Mouse (Mus musculus) adrenal gland, postnatal 4 days (tissue): ENCODE data around the gene Scamp3. TPM values are rescaled to one million over a fixed set of nuclear protein-coding genes. Genes with fewer than 3 reads are reported as not detected.

Experiments used
- DNase-seq, 2 experiments: peaks; one replicate each; pipeline ENCODE4 v3.0.0; 2021 to 2022; ENCODE audit warnings: low spot score in 2 of 2, mixed read lengths in 2 of 2
- total RNA-seq, 2 experiments: library from RNA; stranded (reverse); gene quantifications; 2 replicates each; pipeline ENCODE4 v1.2.3; 2021

Gene Scamp3
- total RNA-seq, 2 experiments from 2014 or later = 114 to 122 TPM

- no peak for DNase-seq
Measured at GRCm38 (mm10) chr3:89161786-89162185, 15.5 kb upstream of the Scamp3 start.

GRCm38 (mm10) chr3:89163123-89163522 lies 14.2 kb upstream of the Scamp3 start:
- no peak for DNase-seq

GRCm38 (mm10) chr3:89163643-89164245 lies 13.5 kb upstream of the Scamp3 start:
- DNase-seq = no peak

GRCm38 (mm10) chr3:89164506-89165267 lies 12.6 kb upstream of the Scamp3 start, which contains the start of gene Clk2:
Gene Clk2 (plus strand): TSS chr3:89164795.
- DNase-seq = peak; percentile 84 to 89

- no peak for DNase-seq
Measured at GRCm38 (mm10) chr3:89165268-89165870, 11.9 kb upstream of the Scamp3 start.

- DNase-seq = no peak
Measured at GRCm38 (mm10) chr3:89166945-89167344, 10.3 kb upstream of the Scamp3 start.

- DNase-seq = no peak
Measured at GRCm38 (mm10) chr3:89174844-89175243, 2.4 kb upstream of the Scamp3 start.

GRCm38 (mm10) chr3:89175544-89175943 lies 1.7 kb upstream of the Scamp3 start:
- DNase-seq = no peak

- no peak for DNase-seq
Measured at GRCm38 (mm10) chr3:89176421-89176820, 852 bp upstream of the Scamp3 start.

GRCm38 (mm10) chr3:89178107-89178385 lies 773 bp downstream of the Scamp3 start:
- no peak for DNase-seq

GRCm38 (mm10) chr3:89179056-89179455 lies 1.8 kb downstream of the Scamp3 start:
- DNase-seq = no peak

GRCm38 (mm10) chr3:89181749-89182500 lies 4.7 kb downstream of the Scamp3 start:
- no peak for DNase-seq

- DNase-seq = no peak
Measured at GRCm38 (mm10) chr3:89182531-89183057, 5.3 kb downstream of the Scamp3 start.

- peak; percentile 62 to 74 for DNase-seq
Measured at GRCm38 (mm10) chr3:89183058-89183958, 6.0 kb downstream of the Scamp3 start, which contains the start of gene Fam189b. Gene Fam189b (plus strand): TSS chr3:89183143.

- DNase-seq = no peak
Measured at GRCm38 (mm10) chr3:89183959-89184315, 6.7 kb downstream of the Scamp3 start.

- DNase-seq = no peak
Measured at GRCm38 (mm10) chr3:89187197-89187596, 9.9 kb downstream of the Scamp3 start.

GRCm38 (mm10) chr3:89187690-89188477 lies 10.6 kb downstream of the Scamp3 start:
- no peak for DNase-seq

- no peak for DNase-seq
Measured at GRCm38 (mm10) chr3:89188478-89188875, 11.2 kb downstream of the Scamp3 start.

GRCm38 (mm10) chr3:89190436-89190835 lies 13.2 kb downstream of the Scamp3 start:
- no peak for DNase-seq

GRCm38 (mm10) chr3:89193351-89193750 lies 16.1 kb downstream of the Scamp3 start:
- DNase-seq = no peak
